Mouse (Mus musculus): Measurements from ENCODE around the gene Cfap97.
A peak's percentile ranks its signal among the peaks of the same experiment; 100 is the strongest.
"Not testable (repeated sequence)": the region's sequence is repeated elsewhere in the genome, so short reads cannot be mapped to it uniquely, and the experiment has no call there.

The Cfap97 gene

DNA sequence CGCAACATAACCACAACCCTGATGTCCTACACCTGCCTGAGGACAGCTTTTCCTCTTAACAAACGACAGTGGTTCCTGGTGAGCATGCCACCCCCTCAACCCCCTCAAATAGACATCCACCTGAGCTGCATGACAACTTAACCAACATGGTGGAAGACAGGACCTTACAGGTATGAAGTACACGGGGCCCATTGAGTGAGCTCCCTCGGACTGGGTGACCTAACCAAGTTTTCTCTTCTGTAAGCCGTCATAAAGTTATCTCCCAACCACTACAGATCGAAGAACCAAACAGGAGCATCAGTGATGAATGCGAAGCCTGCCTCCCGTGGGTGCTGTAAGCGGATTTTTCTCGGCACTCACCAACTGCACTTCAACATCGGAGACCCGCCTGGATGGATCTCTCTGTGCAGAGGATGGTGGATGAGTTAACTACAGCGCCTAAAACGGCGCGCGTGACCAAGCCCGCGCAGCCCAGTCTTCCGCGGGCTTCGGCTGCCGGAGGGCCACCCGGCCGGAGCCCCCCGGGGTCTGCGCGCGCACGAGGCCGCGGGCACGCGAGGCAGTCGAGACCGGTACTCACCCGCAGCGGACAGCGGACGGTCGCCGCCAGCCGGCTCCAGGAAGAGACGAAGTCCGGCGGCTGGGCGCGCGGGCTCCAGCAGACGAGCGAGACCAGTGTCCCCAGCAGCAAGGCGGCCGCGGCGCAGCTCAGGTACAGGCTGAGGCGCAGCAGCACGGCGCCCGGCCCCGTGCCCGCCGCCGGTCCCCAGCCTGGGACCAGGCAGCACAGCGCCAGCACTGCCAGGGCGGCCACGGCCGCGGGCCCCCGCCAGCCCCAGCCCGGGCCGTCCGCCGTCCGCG, at the start of gene Cfap97:
Gene Cfap97 (plus strand): TSS at position 570 of the 861 bp plus-strand sequence.
- peak; percentile 53 for ATAC-seq (ENCODE audit: low TSS enrichment)

DNA sequence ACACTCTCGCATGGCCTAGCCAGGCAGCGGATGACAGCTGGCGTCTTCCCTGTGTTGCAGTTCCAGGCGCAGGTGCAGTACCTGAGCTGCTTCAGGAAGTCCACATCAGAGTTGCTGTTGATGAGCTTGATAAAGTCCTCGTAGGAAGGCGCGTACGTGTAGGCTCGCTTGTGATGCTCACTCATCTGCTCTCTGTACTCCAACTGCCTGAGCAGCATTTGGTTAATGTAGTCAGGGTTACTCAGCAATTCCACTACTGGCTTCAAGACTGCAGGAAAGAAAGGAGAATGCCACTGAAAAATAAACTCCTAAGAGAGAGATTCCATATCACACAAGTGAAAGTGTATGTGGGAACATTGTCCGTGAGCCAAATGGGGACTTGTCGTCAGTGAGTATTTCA, 48.1 kb upstream of the Cfap97 start:
- ATAC-seq (ENCODE audit: low TSS enrichment) = peak; percentile 94

DNA sequence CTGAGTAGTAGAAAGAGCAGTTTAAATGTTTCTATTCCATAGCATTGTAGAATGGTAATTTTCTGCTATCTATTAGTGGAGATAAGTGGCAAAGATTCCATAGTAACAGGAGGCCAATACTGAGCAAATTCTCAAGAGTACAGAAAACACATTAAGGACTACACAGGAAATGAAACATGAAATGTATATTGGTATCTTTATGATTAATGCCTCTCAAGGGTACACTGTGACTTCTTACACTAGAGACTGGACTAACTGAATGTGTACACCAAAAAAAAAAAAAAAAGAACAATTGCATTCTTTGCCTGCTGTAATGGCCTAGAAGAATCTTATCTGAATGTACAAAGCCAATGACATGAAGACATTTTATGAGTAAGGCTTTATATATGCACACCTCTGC, 43.9 kb upstream of the Cfap97 start:
- ATAC-seq (ENCODE audit: low TSS enrichment) = no peak

GRCm38 (mm10) chr8:46113421-46114170, 38.0 kb upstream of the Cfap97 start:
- ATAC-seq (ENCODE audit: low TSS enrichment) = not testable (repeated sequence)

DNA sequence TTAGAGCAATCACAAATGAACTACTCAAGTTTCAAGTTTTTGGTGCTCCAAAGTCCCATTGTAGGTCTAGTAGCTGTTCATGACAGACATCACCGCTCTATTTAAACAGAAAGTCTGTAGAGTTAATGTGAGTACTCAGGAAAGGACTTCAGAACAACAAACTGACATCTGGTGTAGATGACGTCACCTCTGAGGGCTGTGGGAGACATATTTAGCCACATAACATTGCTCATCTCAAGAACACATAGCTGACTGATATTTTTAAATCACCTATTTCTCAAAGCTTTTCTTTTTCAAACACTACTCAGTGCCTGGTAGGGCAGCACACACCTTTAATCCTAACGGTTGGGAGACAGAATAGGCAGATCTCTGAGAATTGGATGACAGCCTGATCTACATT, 34.4 kb upstream of the Cfap97 start:
- peak; percentile 93 for ATAC-seq (ENCODE audit: low TSS enrichment)

- ATAC-seq (ENCODE audit: low TSS enrichment) = no peak
Measured at GRCm38 (mm10) chr8:46119176-46119575, 32.4 kb upstream of the Cfap97 start.

DNA sequence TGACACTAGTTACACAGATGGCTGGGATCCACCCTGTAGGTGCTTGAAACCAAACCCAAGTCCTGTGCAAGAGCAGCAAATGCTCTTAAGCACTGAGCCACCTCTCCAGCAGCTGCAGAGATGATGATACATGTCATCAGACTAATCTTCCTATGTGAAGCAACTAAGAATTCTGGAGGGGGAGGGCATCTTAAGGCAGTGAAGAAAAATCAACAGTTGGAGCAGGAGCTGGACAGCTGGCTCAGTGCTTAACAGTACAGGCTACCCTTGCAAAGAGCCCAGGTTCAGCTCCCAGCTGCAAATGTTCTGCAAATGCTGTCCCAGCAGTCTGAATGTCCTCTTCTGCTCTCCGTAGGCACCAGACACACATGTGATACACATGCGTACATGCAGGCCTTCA, 29.1 kb upstream of the Cfap97 start:
- no peak for ATAC-seq (ENCODE audit: low TSS enrichment)

GRCm38 (mm10) chr8:46130426-46130825, 21.1 kb upstream of the Cfap97 start:
- ATAC-seq (ENCODE audit: low TSS enrichment) = no peak

- not testable (repeated sequence) for ATAC-seq (ENCODE audit: low TSS enrichment)
Measured at GRCm38 (mm10) chr8:46135546-46135945, 16.0 kb upstream of the Cfap97 start.

DNA sequence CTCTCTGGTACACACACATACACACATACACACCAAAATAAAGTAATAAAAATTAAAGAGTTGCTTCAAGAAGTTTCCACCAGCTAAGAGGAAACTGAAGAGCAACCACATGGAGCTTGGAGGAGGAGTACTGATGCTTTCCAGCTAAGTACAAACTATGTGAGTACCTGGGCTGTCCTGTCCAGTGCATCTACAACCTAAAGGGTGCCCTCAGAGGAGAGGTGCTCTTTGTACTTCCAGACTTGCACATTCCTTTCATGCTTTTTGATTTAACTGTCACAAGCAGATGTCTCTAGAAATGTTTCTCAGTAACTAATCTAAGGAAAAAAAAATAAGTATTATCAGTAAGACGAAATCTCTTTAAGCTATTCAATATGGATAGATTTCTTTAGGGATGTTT, 14.2 kb upstream of the Cfap97 start:
- no peak for ATAC-seq (ENCODE audit: low TSS enrichment)

GRCm38 (mm10) chr8:46137843-46138596, 13.6 kb upstream of the Cfap97 start:
- peak; percentile 94 for ATAC-seq (ENCODE audit: low TSS enrichment)

GRCm38 (mm10) chr8:46140376-46141120, 11.0 kb upstream of the Cfap97 start:
- no peak for ATAC-seq (ENCODE audit: low TSS enrichment)

- ATAC-seq (ENCODE audit: low TSS enrichment) = no peak
Measured at GRCm38 (mm10) chr8:46141688-46142087, 9.9 kb upstream of the Cfap97 start.

DNA sequence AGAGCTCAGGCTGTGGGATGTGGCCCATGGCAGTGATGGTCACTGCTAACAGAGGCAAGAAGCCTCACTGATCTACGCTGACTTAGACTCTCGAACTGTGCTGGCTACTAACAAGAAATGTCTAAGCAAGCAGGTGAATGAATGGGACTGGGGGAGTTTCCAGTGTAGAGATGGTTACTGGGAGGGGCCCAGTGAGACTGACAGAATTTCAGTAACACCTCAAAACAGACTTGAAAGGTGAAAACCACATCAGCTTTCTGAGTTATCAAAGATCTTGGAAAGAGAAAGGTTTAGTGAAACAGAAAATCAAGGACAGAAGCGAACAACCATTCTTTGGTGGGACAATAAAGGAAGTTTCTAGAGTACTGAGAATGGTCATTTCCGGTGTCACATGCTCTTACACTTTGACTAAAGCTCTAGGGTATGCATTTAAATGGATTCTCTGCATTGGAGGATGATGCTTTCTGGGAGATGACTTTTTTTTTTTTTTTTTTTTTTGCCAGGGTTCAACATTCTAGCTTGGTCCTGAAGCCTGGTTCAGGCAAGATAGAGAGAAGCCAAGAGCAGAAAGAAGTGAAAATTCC, 9.0 kb upstream of the Cfap97 start:
- ATAC-seq (ENCODE audit: low TSS enrichment) = no peak

DNA sequence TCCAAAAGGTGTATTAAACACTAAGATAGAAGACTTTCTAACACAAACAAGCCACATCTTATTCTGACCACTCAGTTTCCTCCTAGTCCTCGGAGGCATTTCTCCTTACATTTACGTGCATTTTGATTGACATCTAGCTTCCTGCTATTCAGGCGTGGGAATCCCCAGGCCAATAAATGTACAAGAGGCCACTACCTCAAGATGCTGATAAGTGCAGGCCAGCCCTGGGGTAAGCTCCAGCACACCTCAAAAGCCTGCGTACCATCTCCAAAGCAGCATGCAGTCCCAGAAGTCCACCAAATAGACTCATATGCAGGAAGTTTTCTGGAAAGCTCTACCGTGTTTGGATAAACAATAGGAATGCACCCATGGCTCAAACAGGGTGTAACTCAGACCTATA, 8.1 kb upstream of the Cfap97 start:
- 0 out of 2 replicates have a peak, but pooled peaks have one; percentile 3 for ATAC-seq (ENCODE audit: low TSS enrichment)

- 0 out of 2 replicates have a peak, but pooled peaks have one; percentile 12 for ATAC-seq (ENCODE audit: low TSS enrichment)
Measured at GRCm38 (mm10) chr8:46143924-46144323, 7.6 kb upstream of the Cfap97 start.

- no peak for ATAC-seq (ENCODE audit: low TSS enrichment)
Measured at GRCm38 (mm10) chr8:46146173-46146572, 5.4 kb upstream of the Cfap97 start.

DNA sequence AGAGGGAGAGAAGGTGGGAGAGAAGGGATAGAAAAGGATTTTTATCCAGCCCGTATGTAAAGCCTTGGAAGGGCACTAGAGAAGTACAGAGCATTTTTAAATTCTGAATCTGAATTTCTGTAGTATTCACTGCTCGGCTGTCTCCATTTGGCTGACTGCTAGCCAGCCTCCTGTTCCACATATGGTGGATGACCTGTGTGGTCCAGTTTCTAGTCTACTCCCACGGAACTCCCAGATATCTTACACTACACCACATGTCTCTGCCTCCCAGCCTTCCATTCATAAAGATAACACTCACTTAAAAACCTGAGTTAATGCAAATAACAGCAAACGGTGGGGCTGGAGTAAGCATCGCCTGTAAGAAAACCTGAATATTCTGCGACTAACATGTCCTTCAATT, 2.3 kb upstream of the Cfap97 start:
- ATAC-seq (ENCODE audit: low TSS enrichment) = no peak

GRCm38 (mm10) chr8:46149782-46150181, 1.8 kb upstream of the Cfap97 start:
- ATAC-seq (ENCODE audit: low TSS enrichment) = no peak

DNA sequence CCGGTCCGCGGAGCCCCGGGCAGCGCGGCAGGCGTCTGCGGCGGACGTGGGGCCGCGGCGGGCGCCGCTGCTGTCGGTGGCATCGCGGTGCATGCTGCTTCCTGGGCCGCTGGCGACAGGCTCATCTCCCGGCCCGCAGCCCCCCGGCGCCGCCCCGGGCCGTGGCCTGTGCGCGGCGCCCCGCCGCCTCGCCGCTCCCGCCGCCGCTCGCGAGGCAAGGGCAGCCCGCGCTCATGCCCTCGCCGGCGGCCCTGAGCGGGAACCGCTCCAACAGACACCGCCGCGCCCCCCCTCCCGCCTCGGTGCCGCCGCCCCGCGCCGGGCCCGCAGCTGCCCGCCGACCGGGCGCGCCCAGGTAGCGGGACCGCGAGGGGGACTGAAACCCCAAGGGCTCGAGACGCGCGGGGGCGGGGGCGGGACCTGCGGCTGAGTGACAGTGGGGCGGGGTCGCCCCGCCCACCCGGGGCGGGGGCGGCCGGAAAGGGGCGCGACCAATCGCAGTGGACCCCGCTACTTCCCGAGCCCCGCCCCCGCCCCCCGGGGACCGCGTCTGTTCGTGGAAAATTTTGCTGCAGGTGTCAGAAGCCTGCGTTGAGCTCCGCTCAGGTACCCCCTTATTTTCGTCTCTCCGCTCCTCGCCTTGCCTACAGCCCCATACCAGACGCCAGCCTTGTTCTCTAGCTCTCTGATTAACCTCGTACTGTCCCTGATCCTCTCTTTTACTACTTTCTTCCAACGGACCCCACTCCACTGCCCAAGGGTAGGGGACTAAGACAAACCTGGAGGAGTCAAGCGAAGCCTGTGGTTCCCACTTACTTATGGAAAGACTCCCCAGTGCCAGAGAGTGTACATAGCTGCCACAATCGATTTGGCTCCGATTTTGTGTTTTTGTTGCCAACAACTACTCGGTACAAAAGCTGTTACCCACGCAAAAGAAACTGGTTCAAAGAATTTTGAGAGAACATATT, 777 bp downstream of the Cfap97 start, which contains the start of gene Snx25:
Gene Snx25 (minus strand): TSS at position 96 of the 968 bp plus-strand sequence.
- peak; percentile 55 for ATAC-seq (ENCODE audit: low TSS enrichment)

Data from frontal cortex, adult (tissue).